ENCODE assay signal across 20 mouse cellular contexts in genomic region chr10:49723706-49724105, GRCm38 (mm10).
"Had no signal": no experiment of that assay in that cellular context is flagged by ENCODE, and none has a peak within 500 bp of the region (broad histone marks: within the 10 kb centered on the region; RNA-seq: fewer than 3 reads in every experiment).

No protein-coding gene starts in this region.

- H3K9ac ChIP-seq: lung, embryonic 15.5 days; midbrain, embryonic 13.5 days; midbrain, embryonic 15.5 days; neural tube, embryonic 13.5 days; neural tube, embryonic 15.5 days had no signal

- ATAC-seq: lung, postnatal 0 days; midbrain, embryonic 13.5 days; midbrain, embryonic 15.5 days had no signal

- H3K4me2 ChIP-seq: lung, embryonic 15.5 days; midbrain, embryonic 11.5 days; midbrain, embryonic 13.5 days; midbrain, embryonic 15.5 days; neural tube, embryonic 13.5 days; neural tube, embryonic 15.5 days had no signal

- DNase-seq: lung, adult 2 months; lung, postnatal 14 days; lung, postnatal 36 days; retina, postnatal 1 day; right cerebral cortex, adult 18-20 months; right cerebral cortex, postnatal 25 days; right cerebral cortex, postnatal 4 days; spleen, adult 18-20 months; thymus, adult 18-20 months; thymus, postnatal 14 days; thymus, postnatal 36 days had no signal

- H3K4me3 ChIP-seq: lung, embryonic 15.5 days; megakaryocyte, embryonic 14.5 days; midbrain, embryonic 13.5 days; midbrain, embryonic 15.5 days; neural tube, embryonic 13.5 days; neural tube, embryonic 15.5 days had no signal

- H3K4me1 ChIP-seq: lung, embryonic 15.5 days; megakaryocyte, embryonic 14.5 days; midbrain, embryonic 13.5 days; midbrain, embryonic 15.5 days; neural tube, embryonic 13.5 days; neural tube, embryonic 15.5 days had no signal

- H3K9me3 ChIP-seq: lung, embryonic 15.5 days; megakaryocyte, embryonic 14.5 days; midbrain, embryonic 13.5 days; midbrain, embryonic 15.5 days; neural tube, embryonic 13.5 days; neural tube, embryonic 15.5 days had no signal

- H3K27ac ChIP-seq: lung, embryonic 15.5 days; macrophage; midbrain, embryonic 13.5 days; midbrain, embryonic 15.5 days; neural tube, embryonic 13.5 days; neural tube, embryonic 15.5 days had no signal

- H3K36me3 ChIP-seq: lung, embryonic 15.5 days; midbrain, embryonic 13.5 days; midbrain, embryonic 15.5 days; neural tube, embryonic 13.5 days; neural tube, embryonic 15.5 days had no signal

- H3K27me3 ChIP-seq: lung, embryonic 15.5 days; megakaryocyte, embryonic 14.5 days; midbrain, embryonic 13.5 days; midbrain, embryonic 15.5 days; neural tube, embryonic 13.5 days; neural tube, embryonic 15.5 days had no signal
